Mouse (Mus musculus): Measurements from ENCODE around the gene Pabpn1l.

The Pabpn1l gene

GRCm38 (mm10) chr8:122616181-122616905 is 6.2 kb downstream of the Pabpn1l start:
- no peak for DNase-seq

- DNase-seq = peak; percentile 93 to 96
These were observed 11.0 kb downstream of the Pabpn1l start, which contains the start of the genes Galns and Trappc2l for GRCm38 (mm10) chr8:122611295-122612133. Gene Galns, minus strand, starts transcription at chr8:122611463. Gene Trappc2l, plus strand, starts transcription at chr8:122611640.

GRCm38 (mm10) chr8:122610612-122611277 is 11.8 kb downstream of the Pabpn1l start:
- no peak for DNase-seq

GRCm38 (mm10) chr8:122610209-122610608 is 12.3 kb downstream of the Pabpn1l start:
- no peak for DNase-seq

GRCm38 (mm10) chr8:122606810-122607209 is 15.7 kb downstream of the Pabpn1l start:
- no peak for DNase-seq

- DNase-seq = no peak
These were observed 17.2 kb downstream of the Pabpn1l start for GRCm38 (mm10) chr8:122605367-122605766.

GRCm38 (mm10) chr8:122604640-122605039 is 17.9 kb downstream of the Pabpn1l start:
- DNase-seq = no peak

- no peak for DNase-seq
These were observed 21.9 kb downstream of the Pabpn1l start for GRCm38 (mm10) chr8:122600666-122601065.

GRCm38 (mm10) chr8:122596031-122596430 is 26.5 kb downstream of the Pabpn1l start:
- no peak for DNase-seq

GRCm38 (mm10) chr8:122593783-122594507 is 28.6 kb downstream of the Pabpn1l start:
- DNase-seq = no peak

GRCm38 (mm10) chr8:122593240-122593639 is 29.3 kb downstream of the Pabpn1l start:
- DNase-seq = no peak

GRCm38 (mm10) chr8:122586749-122587148 is 35.8 kb downstream of the Pabpn1l start:
- DNase-seq = no peak

- no peak for DNase-seq
These were observed 36.4 kb downstream of the Pabpn1l start for GRCm38 (mm10) chr8:122586171-122586570.

GRCm38 (mm10) chr8:122585411-122585891 is 37.1 kb downstream of the Pabpn1l start:
- DNase-seq = no peak

GRCm38 (mm10) chr8:122584981-122585380 is 37.6 kb downstream of the Pabpn1l start:
- DNase-seq = no peak

GRCm38 (mm10) chr8:122580926-122581325 is 41.6 kb downstream of the Pabpn1l start:
- DNase-seq = no peak

- no peak for DNase-seq
These were observed 43.3 kb downstream of the Pabpn1l start for GRCm38 (mm10) chr8:122579196-122579595.

- DNase-seq = no peak
These were observed 45.4 kb downstream of the Pabpn1l start for GRCm38 (mm10) chr8:122577116-122577515.

- DNase-seq = peak; percentile 95 to 98
These were observed 45.9 kb downstream of the Pabpn1l start, which contains the start of gene Aprt for GRCm38 (mm10) chr8:122576648-122577022. Gene Aprt, minus strand, starts transcription at chr8:122576909.

GRCm38 (mm10) chr8:122575735-122576647 is 46.5 kb downstream of the Pabpn1l start:
- DNase-seq = no peak

GRCm38 (mm10) chr8:122575286-122575685 is 47.3 kb downstream of the Pabpn1l start:
- no peak for DNase-seq
